ENCODE assay signal across 13 mouse cellular contexts in genomic region chr7:116226877-116227282, GRCm38 (mm10).
DNase-seq lines count a peak whose midpoint lies in the region; ATAC-seq and TF ChIP-seq lines count a peak whose summit lies in the region.
"Had no signal": no experiment of that assay in that cellular context is flagged by ENCODE, and none has a peak within 500 bp of the region (broad histone marks: within the 10 kb centered on the region; RNA-seq: fewer than 3 reads in every experiment).

No protein-coding gene starts in this region.

- H3K4me3 ChIP-seq in heart, embryonic 15.5 days = no peak overlapping the region
- no peak overlapping the region for H3K4me3 ChIP-seq in heart, embryonic 11.5 days (ENCODE audit: low read depth, low read length)
- no peak overlapping the region for H3K4me3 ChIP-seq in heart, postnatal 0 days (ENCODE audit: low read depth, low read length)
- no peak overlapping the region for H3K4me3 ChIP-seq in forebrain, postnatal 0 days (ENCODE audit: low read depth, low read length)
- H3K4me3 ChIP-seq: midbrain, embryonic 13.5 days; neural tube, embryonic 12.5 days had no signal

- H3K9ac ChIP-seq in heart, embryonic 15.5 days = no peak overlapping the region
- no peak overlapping the region for H3K9ac ChIP-seq in heart, embryonic 11.5 days (ENCODE audit: low read depth, low read length)
- no peak overlapping the region for H3K9ac ChIP-seq in heart, postnatal 0 days (replicated peaks; ENCODE audit: low read depth, low read length)
- H3K9ac ChIP-seq in forebrain, postnatal 0 days = no peak overlapping the region
- H3K9ac ChIP-seq: midbrain, embryonic 13.5 days; neural tube, embryonic 12.5 days had no signal

- H3K9me3 ChIP-seq in heart, embryonic 15.5 days (replicated peaks) = no peaks in the 10 kb centered on the region
- H3K9me3 ChIP-seq in heart, embryonic 11.5 days (replicated peaks; ENCODE audit: control insufficient read depth, low read length) = no peaks in the 10 kb centered on the region
- no peaks in the 10 kb centered on the region for H3K9me3 ChIP-seq in heart, postnatal 0 days (replicated peaks; ENCODE audit: control insufficient read depth, low read length)
- no peaks in the 10 kb centered on the region for H3K9me3 ChIP-seq in forebrain, postnatal 0 days (ENCODE audit: low read length)
- H3K9me3 ChIP-seq: midbrain, embryonic 13.5 days; neural tube, embryonic 12.5 days had no signal

- TF ChIP-seq CTCF in heart, postnatal 0 days (IDR thresholded peaks at IDR 0.05; ENCODE audit: low read depth) = no peak
- TF ChIP-seq CTCF in forebrain, postnatal 0 days (IDR thresholded peaks at IDR 0.05; ENCODE audit: low read depth) = no peak

- peak; percentile 63 for DNase-seq in left cerebral cortex, postnatal 4 days
- DNase-seq in left cerebral cortex, adult 18-20 months (ENCODE audit: low spot score in 2 of 2) = no peak
- peak; percentile 55 for DNase-seq in cerebellum, adult 9-10 months
- DNase-seq in heart, postnatal 0 days (ENCODE audit: low spot score) = no peak
- no peak for DNase-seq in forebrain, postnatal 0 days

- H3K27me3 ChIP-seq in heart, embryonic 15.5 days = no peaks in the 10 kb centered on the region
- H3K27me3 ChIP-seq in heart, embryonic 11.5 days (ENCODE audit: control insufficient read depth, insufficient read depth, low read length) = no peaks in the 10 kb centered on the region
- H3K27me3 ChIP-seq in heart, postnatal 0 days (ENCODE audit: control insufficient read depth, insufficient read depth, low read length) = no peaks in the 10 kb centered on the region
- H3K27me3 ChIP-seq in forebrain, postnatal 0 days (ENCODE audit: insufficient read depth, low read length) = no peaks in the 10 kb centered on the region
- H3K27me3 ChIP-seq: midbrain, embryonic 13.5 days; neural tube, embryonic 12.5 days had no signal

- no peaks in the 10 kb centered on the region for H3K36me3 ChIP-seq in heart, embryonic 15.5 days
- no peaks in the 10 kb centered on the region for H3K36me3 ChIP-seq in heart, embryonic 11.5 days (ENCODE audit: control insufficient read depth, insufficient read depth, low read length)
- no peaks in the 10 kb centered on the region for H3K36me3 ChIP-seq in heart, postnatal 0 days (replicated peaks; ENCODE audit: control insufficient read depth, insufficient read depth, low read length)
- H3K36me3 ChIP-seq in forebrain, postnatal 0 days (ENCODE audit: insufficient read depth) = no peaks in the 10 kb centered on the region
- H3K36me3 ChIP-seq: midbrain, embryonic 13.5 days; neural tube, embryonic 12.5 days had no signal

- no peak overlapping the region for H3K4me2 ChIP-seq in heart, embryonic 15.5 days
- H3K4me2 ChIP-seq in heart, embryonic 11.5 days = no peak overlapping the region
- peak overlapping the region; percentile 9; the same call in 1 of the 2 replicates for H3K4me2 ChIP-seq in heart, postnatal 0 days (ENCODE audit: low read depth, low read length)
- H3K4me2 ChIP-seq in forebrain, postnatal 0 days (ENCODE audit: low read depth) = no peak overlapping the region
- H3K4me2 ChIP-seq: liver, embryonic 11.5 days; midbrain, embryonic 13.5 days; neural tube, embryonic 12.5 days had no signal

- H3K4me1 ChIP-seq in heart, embryonic 15.5 days (replicated peaks) = peaks cover 76% of the 10 kb centered on the region
- H3K4me1 ChIP-seq in heart, embryonic 11.5 days (ENCODE audit: control insufficient read depth, insufficient read depth, low read length) = peaks cover 70% of the 10 kb centered on the region
- H3K4me1 ChIP-seq in heart, postnatal 0 days (ENCODE audit: control insufficient read depth, insufficient read depth) = peaks cover 64% of the 10 kb centered on the region
- H3K4me1 ChIP-seq in forebrain, postnatal 0 days (ENCODE audit: insufficient read depth) = no peaks in the 10 kb centered on the region

- intact Hi-C loops in left cerebral cortex, postnatal 4 days (cut with DNase I) = no loop called here

- no peak for TF ChIP-seq EP300 in heart, postnatal 0 days (IDR thresholded peaks at IDR 0.05; ENCODE audit: low read depth)

- 66% methylated on average over 7 of the region's 7 CpGs for WGBS in heart, embryonic 15.5 days
- 84% methylated on average over 7 of the region's 7 CpGs for WGBS in heart, embryonic 11.5 days (ENCODE audit: insufficient replicate concordance)
- 43% methylated on average over 7 of the region's 7 CpGs for WGBS in heart, postnatal 0 days
- WGBS in forebrain, postnatal 0 days = 42% methylated on average over 7 of the region's 7 CpGs

- no peak for ATAC-seq in heart, embryonic 15.5 days (replicated peaks; ENCODE audit: insufficient number of reproducible peaks, insufficient read depth, low FRiP score, low read depth)
- ATAC-seq in heart, embryonic 11.5 days (replicated peaks; ENCODE audit: insufficient number of reproducible peaks, low FRiP score, low TSS enrichment) = no peak
- no peak for ATAC-seq in heart, postnatal 0 days (ENCODE audit: insufficient read depth, low read depth)
- no peak for ATAC-seq in forebrain, postnatal 0 days
- ATAC-seq in CD4-positive, CD25-positive, alpha-beta regulatory T cell, adult 4 months = no peak
- ATAC-seq: lung, postnatal 0 days; midbrain, embryonic 13.5 days had no signal

- H3K27ac ChIP-seq in heart, embryonic 15.5 days = peak overlapping the region; percentile 37; the same call in 1 of the 2 replicates
- H3K27ac ChIP-seq in heart, embryonic 11.5 days (ENCODE audit: low read depth, low read length) = no peak overlapping the region
- H3K27ac ChIP-seq in heart, postnatal 0 days (ENCODE audit: low read depth) = peak overlapping the region; percentile 70
- H3K27ac ChIP-seq in forebrain, postnatal 0 days (ENCODE audit: low read depth, low read length) = no peak overlapping the region
- H3K27ac ChIP-seq: midbrain, embryonic 13.5 days; neural tube, embryonic 12.5 days; stomach, postnatal 0 days had no signal

Comparison
In these comparisons a context has a peak if more than half of its experiments do, and no peak if none do; other contexts are left out.
1. H3K27ac ChIP-seq: peak in heart, embryonic 15.5 days (single experiment) and heart, postnatal 0 days (single experiment); none in heart, embryonic 11.5 days (single experiment) and forebrain, postnatal 0 days (single experiment).
2. DNase-seq: peak in left cerebral cortex, postnatal 4 days (single experiment) and cerebellum, adult 9-10 months (single experiment); none in left cerebral cortex, adult 18-20 months (0 of 2), heart, postnatal 0 days (single experiment) and forebrain, postnatal 0 days (single experiment).